Mouse (Mus musculus) limb, embryonic 12.5 days (tissue): Measurements from ENCODE around the gene Ppp1r8. TPM values are rescaled to one million over a fixed set of nuclear protein-coding genes. Genes with fewer than 3 reads are reported as not detected.

ENCODE experiments used
- polyA plus RNA-seq: library from polyadenylated mRNA; unstranded; fragments of >200 nt; fragmentation: Nextera tagmentation; extraction: Ambion mirVana; gene quantifications from 2 replicates; pipeline ENCODE4 v1.2.1, GENCODE M21; 2016

The Ppp1r8 gene
- polyA plus RNA-seq, 1 experiment from 2014 or later = 68.5 TPM

Other genes with a start within 250 kb of the Ppp1r8 start
- gene Eya3, start 204.2 kb downstream of the Ppp1r8 start, polyA plus RNA-seq = 35.1 and 38.4 TPM in 2 replicates
- gene Xkr8, start 110.6 kb downstream of the Ppp1r8 start, polyA plus RNA-seq = 4.3 and 5.0 TPM in 2 replicates
- gene Smpdl3b, start 85.9 kb downstream of the Ppp1r8 start, polyA plus RNA-seq = 5.8 and 6.4 TPM in 2 replicates
- gene Rpa2, start 74.8 kb downstream of the Ppp1r8 start, polyA plus RNA-seq = 146 and 156 TPM in 2 replicates
- gene Themis2, start 46.8 kb downstream of the Ppp1r8 start, polyA plus RNA-seq = 0.24 and 0.69 TPM in 2 replicates
- 61.1 and 62.8 TPM in 2 replicates for gene Stx12, start 41.3 kb upstream of the Ppp1r8 start, polyA plus RNA-seq
- gene Fam76a, start 79.4 kb upstream of the Ppp1r8 start, polyA plus RNA-seq = 25.8 and 31.7 TPM in 2 replicates
- 0.26 and 0.36 TPM in 2 replicates for gene Fgr, start 130.9 kb upstream of the Ppp1r8 start, polyA plus RNA-seq
- gene Ahdc1, start 168.1 kb upstream of the Ppp1r8 start, polyA plus RNA-seq = 13.2 and 14.5 TPM in 2 replicates